Mouse (Mus musculus) spleen, adult 18-20 months (tissue): ENCODE data around the gene Taar6.
A peak's percentile ranks its signal among the peaks of the same experiment; 100 is the strongest.

Experiments used
- DNase-seq, 2 experiments: peaks; one replicate each; pipeline ENCODE4 v3.0.0; 2022; ENCODE audit warnings: mixed read lengths in 2 of 2

Taar6 gene

DNA sequence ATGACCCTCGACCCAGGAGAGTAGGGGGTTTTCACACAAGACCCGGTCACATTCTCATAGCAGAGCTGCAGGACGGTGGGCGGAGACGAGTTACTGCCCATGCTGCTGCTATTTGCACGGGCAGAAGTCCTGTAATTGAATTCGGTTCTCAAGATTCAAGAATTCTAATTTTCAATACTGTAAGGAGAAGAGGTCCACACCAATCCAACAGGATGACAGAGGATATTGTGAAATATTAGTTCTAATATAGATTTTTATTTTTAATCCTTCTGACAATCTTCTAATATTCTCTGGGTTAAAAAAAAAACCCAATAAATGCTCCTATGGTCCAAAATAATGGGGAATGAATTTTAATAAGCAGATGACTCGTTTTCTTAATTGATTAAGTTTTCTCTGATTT, at the start of gene Taar6:
Taar6 (minus strand) TSS at position 101 of the 400 bp plus-strand sequence.
- no peak for DNase-seq

DNA sequence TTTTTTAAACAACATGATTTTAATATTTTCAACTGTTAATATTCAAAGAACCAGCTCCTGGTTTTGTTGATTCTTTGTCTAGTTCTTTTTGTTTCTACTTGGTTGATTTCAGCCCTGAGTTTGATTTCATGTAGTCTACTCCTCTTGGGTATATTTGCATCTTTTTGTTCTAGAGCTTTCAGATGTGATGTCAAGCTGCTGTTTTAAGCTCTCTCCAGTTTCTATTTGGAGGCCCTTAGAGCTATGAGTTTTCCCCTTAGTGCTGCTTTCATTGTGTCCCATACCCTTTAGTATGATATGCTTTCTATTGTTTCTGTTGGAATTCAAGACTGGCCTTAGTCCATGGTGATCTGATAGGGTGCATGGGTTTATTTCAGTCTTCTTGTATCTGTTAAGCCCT, 45.9 kb upstream of the Taar6 start:
- DNase-seq = no peak

DNA sequence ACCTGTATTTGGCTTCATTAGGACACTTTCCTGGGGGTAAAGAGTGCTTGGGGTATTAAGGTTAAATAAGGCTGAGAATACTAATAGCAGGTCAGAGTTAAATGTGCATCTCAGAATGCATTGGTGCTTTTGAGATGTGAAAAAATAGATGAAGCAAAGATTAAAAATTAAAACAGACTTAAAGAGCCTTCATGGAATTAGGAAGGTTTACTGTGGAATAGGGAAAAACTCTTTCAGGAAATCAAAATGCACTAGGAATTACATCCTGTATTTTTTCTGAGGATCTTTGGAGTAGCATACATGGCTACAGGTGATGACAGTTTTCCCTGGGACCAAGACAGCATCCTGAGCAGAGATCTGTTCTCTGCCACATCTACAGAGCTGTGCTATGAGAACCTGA, 41.5 kb upstream of the Taar6 start, which contains the start of gene Taar7d:
Taar7d (plus strand) TSS at position 301 of the 400 bp plus-strand sequence.
- DNase-seq = no peak

DNA sequence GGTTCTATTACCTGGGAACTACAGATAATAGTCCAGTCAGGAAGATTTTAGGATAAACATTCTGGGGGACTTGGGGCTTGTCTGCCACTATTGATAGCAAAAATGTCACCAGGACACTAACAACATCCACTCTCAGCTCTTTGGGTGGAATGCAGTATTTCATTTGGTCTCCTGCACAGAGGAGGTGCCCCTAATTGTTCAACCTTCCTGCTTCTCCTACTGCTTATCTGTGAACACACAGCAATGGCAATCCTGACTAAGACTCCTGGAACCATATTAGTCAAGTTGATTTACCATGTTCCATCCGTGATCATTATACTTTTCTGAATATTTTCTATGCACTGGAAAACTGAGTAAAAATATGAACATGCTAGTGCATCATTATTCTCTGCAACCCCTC, 22.7 kb upstream of the Taar6 start:
- no peak for DNase-seq

DNA sequence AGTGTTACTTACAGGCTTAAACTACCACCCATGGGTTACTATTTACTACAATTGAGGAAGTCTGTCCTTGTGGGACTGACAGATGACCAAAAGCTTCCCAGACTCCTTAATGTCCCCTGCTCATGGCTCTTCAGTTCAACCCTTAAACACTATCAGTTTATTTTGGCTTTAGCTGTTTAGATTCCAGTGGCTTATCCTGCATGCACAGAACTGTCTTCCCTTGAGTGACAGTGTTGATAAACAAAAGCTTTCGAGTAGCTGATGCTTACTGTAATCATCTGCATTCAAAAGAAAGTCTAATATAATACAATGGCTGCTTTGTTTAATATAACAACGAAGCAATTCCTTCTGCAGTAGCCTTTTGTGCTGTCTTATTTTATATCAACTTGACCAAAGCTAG, 21.6 kb upstream of the Taar6 start:
- no peak for DNase-seq

DNA sequence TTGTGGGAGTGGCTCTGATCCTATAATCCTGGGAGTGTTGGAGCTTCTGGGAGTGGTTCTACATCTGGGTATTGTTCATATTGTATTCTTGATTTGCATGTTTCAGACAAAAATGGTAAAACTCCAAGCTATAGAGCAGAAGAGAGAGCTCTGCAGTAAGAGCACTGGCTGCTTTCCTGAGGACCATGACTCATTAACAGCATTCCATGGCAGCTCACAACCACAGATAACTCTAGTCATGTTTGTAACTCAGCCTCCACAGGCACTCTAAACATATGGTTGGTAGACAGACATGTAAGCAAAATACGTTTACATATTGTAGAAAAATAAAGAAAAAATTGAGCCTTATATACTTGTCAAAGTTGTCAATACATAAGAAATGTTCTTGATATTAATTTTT, 21.0 kb upstream of the Taar6 start:
- DNase-seq = no peak

DNA sequence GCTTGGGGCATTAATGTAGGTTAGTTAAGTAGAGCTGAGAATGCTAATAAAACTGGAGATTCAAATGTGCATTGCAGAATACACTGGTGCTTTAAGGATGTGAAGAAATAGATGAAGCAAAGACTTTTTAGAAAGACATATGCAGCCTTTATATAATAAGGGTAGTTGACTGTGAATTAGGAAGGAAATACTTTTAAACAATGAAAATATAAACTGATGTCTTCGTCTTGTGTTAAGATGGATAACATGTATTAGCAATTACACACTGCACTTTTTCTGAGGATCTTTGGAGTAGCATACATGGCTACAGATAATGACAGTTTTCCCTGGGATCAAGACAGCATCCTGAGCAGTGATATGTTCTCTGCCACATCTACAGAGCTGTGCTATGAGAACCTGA, 14.2 kb upstream of the Taar6 start, which contains the start of gene Taar7b:
Taar7b (plus strand) TSS at position 301 of the 400 bp plus-strand sequence.
- no peak for DNase-seq

DNA sequence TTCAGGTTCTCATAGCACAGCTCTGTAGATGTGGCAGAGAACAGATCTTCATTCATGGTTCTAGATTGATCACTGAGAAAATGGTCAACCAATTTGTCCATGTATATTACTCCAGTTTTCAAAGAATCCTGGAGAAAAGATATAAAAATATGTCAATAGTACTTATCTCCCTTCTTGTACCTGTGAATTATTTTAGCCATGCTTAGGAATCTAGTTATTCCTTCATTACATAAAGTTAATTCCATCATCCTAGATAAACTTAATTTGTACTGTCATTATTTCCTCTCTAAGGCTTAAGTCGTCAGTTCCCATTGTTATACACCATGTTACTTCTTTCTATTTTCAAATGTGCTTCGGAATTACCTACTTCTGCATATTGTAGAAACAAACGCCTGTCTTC, 7.9 kb upstream of the Taar6 start, which contains the start of gene Taar7a:
Taar7a (minus strand) TSS at position 101 of the 400 bp plus-strand sequence.
- no peak for DNase-seq

DNA sequence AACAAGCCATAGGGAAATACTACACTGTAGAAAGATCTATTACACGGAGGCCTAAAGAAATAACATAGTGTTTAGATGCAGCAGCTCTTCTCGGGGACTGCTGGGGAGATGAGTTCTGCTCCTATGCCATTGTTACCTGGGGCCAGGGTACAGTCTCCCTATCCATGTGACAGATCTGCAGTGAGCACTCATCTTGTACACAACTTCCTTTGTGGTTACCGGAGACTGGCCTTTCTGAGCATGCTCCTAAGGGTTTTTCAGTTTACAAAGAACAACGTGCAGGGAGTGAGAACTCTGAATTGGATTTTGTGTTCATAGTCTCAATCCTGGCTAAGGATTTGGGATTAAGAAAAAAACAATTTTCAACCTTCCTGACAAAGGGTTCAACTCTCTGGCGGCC, 973 bp upstream of the Taar6 start:
- no peak for DNase-seq

DNA sequence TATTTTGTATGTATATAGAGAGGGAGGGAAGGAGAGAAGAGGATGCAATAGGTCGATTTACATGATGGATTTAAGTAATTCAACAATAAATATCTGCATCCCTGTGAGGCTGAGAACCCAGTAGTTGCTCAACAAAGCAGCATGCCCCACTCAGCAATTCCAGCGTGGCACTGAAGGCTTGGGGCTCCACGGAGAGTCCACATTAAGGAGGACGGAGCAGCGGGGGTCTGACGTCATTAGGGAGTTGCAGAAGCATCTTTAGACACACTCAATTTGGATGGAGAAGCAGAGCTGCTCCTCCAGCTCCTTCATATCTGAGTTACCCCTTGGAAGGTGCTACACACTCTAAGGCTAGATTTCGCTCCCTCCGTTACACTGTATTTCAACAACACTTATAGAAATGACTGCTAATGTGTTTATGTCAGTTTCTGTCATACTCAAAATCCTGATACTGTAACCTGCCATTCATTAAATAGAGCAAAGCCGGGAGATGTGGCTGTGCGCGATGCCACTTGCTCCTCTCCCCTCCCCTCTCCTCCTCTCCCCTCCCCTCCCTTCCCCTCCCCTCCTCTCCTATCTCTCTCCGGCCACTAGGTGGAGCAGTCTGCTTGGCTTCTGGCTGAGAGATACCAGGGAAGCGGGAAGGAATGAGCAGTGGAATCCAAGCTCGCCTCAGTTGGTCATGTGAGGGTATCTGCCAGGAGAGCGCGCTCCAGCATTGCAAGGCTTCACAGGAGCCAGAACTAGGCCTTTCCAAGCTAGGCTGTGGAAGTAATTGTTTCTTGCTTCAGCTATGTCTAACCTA, 6.3 kb downstream of the Taar6 start:
- peak in 1 of 2 experiments; percentile 35 for DNase-seq

DNA sequence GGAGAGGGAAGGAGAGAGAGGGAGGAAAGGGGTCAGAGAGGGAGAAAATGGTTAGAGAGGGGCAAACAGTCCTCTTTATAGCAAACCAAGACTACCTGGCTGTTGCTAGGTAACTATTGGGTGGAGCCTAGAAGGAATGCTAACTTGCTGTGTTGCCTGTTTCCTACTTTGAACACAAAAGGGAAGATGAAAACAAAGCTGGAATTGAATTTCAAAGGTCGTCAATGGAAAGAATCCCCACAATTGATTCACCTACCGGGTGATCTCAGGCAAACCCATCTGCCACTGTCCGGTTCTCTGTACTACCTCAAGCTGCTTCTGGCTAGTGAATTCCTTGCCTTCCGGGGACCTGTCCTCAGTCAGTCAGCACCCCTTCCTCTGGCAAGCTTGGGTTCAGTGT, 7.5 kb downstream of the Taar6 start:
- DNase-seq = no peak

DNA sequence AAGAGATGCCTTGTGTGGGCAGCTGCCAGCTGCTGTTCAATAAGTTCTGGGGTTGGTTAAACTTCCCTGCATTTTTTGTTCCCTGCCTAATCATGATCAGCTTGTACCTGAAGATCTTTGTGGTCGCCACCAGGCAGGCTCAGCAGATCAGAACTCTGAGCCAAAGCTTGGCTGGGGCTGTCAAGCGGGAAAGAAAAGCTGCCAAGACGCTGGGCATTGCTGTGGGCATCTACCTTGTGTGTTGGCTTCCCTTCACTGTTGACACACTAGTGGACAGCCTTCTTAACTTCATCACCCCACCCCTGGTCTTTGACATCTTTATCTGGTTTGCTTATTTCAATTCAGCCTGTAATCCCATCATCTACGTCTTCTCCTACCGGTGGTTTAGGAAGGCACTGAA, 14.2 kb downstream of the Taar6 start:
- DNase-seq = no peak

DNA sequence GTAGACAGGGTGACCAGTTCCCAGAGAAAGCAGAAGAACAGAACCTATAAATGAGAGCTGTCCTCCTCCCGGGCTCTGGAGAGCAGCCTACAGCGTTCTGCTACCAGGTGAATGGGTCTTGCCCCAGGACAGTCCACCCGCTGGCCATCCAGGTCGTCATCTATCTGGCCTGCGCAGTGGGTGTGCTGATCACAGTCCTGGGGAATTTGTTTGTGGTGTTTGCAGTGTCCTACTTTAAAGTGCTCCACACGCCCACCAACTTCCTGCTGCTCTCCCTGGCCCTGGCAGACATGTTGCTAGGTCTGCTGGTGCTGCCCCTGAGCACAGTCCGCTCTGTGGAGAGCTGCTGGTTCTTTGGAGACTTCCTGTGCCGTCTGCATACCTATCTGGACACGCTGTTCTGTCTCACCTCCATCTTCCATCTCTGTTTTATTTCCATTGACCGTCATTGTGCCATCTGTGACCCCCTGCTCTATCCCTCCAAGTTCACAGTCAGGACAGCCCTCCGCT, 14.7 kb downstream of the Taar6 start, which contains the start of gene Taar5:
Taar5 (plus strand) TSS at position 51 of the 510 bp plus-strand sequence.
- no peak for DNase-seq

DNA sequence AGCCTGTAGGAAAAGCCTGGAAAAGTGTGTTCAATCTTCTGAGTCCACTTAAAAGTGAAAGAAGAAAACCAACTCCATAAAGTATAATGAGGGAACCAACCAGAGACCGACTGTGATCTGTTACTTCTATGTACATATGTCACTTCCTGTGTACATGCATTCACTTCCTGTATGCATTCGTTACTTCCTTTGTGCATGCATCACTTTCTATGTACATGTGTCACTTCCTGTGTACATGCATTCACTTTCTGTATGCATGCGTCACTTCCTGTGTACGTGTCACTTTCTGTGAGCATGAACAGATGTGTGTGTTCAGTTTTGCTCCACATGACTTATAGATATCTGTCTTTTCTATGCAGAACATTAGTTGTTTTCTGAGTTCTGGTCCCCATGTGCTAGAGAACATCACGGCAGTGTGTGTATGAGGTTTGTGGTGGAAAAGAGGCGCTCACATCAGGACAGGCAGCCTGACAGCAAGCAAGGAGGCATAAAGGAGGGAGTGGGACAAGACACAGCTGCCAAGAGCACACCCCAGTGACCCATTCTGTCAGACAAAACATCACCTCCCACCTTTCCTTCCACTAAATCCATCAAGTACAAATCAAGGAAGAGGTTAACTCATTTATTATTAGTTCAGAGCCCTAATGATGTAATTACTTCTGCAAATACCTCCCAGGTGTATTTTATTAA, 20.4 kb downstream of the Taar6 start:
- DNase-seq = no peak

DNA sequence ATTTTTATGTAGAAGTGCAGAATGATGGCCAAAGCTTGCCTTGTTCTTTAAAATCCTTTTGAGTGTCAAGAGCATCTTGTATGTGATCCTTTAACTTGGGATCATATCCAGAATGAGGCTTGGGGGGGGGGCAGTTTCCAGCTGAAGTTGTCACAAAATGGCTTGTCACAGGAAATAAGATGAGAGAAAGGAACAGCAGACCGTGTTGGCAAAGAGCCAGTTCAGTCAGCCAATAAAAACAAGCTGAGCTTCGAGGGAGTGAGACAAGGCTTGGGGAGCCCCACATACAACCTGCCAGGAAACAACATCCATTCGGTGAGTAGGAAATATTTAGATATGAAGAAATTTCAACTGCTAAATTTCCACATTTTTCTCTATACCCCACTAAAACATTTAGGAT, 22.0 kb downstream of the Taar6 start:
- DNase-seq = no peak

DNA sequence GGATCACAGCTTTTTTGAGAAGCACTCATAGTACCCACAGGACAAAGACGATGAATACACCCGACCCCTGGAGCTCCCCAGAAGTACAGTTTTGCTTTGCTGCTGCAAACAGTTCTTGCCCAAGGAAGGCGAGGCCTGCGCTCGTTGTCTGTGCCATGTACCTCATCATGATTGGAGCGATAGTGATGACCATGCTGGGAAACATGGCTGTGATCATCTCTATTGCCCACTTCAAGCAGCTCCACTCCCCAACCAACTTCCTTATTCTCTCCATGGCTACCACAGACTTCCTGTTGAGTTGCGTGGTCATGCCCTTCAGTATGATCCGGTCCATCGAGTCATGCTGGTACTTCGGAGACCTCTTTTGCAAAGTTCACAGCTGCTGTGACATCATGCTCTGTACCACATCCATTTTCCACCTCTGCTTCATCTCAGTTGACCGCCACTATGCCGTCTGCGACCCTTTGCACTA, 25.0 kb downstream of the Taar6 start, which contains the start of gene Taar4:
Taar4 (plus strand) TSS at position 51 of the 472 bp plus-strand sequence.
- DNase-seq = no peak

DNA sequence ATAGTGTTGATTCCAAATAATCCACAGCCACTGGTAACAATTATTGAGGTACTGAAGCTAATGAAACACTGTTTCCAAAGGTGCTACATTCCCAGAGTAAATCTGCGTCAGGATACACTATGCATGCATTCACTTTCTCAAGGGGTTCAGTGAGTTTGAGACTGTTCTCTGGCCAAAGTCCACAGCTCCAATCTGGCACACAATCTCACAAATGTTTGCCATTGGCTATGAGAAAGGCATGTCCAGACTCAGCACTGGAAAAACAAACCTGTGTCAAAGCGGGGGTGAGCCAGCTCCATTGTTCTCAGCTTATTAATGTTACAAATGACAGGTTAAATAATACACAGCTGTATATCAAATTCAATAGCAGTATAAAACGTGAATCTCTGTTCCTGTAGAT, 26.4 kb downstream of the Taar6 start:
- DNase-seq = no peak

DNA sequence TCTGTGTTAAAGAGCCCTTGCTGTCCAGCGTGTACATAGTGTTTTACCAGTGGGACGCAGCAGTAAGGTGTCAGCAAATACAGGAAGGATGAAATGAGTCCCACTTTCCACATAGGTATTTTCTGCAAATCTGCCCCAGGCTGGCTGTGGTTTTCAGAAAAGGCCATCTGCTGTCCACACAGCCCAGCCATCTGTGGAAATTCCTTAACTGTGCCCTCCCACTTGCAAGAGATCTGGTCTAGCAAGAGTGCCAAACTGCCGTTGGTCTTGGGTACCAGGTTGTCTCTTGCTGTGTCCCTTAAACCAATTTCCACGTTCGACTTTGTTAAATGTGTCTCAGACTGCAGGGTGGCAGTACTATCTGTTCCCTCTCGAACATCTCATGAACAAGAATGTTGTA, 33.7 kb downstream of the Taar6 start:
- no peak for DNase-seq

DNA sequence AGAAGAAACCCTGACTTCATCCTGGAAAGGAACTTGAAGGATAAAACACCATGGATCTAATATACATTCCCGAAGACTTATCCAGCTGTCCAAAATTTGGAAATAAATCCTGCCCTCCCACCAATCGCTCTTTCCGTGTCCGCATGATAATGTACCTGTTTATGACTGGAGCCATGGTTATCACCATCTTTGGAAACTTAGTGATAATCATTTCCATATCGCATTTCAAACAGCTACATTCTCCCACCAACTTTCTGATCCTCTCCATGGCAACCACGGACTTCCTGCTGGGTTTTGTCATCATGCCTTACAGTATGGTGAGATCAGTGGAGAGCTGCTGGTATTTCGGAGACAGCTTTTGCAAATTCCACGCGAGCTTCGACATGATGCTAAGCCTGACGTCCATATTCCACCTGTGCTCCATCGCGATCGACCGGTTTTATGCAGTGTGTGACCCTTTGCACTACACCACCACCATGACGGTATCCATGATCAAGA, 35.9 kb downstream of the Taar6 start, which contains the start of gene Taar3:
Taar3 (plus strand) TSS at position 51 of the 498 bp plus-strand sequence.
- DNase-seq = no peak

DNA sequence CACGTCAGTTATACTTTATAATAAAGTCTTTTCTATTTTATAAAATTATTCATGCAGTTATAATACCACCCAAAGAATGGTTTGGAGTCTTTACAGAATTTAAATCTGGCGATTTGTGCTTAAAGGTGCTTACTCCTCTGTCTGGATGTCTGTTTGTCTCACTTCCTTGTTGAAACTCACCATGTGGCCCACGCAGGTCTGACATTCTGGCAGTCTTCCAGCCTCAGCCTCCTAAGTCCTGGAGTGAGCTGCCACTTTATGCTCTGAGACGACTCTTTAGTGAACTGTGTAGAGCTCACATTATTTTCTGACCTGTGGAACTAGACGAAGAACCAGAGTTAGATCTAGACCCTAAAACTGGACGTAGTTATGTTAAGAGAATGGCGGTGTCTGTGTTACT, 37.4 kb downstream of the Taar6 start:
- DNase-seq = no peak

DNA sequence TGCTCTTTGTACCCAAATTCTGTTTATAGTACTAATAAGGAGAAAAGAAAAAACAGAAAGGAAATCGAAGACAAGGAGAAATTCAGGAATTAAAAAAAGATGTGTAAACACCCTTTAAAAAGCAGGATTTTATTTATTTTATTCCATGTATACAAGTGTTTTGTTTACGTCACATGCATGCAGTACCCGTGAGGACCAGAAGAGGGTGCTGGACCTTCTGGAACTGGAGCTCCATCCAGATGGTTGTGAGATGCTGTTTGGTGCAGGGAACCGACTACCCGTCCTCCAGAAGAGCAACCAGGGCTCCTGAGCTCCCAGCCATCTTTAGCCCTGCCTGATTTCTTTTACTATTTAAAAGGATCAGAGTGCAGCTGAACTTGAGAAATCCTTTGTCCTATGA, 43.0 kb downstream of the Taar6 start:
- no peak for DNase-seq

DNA sequence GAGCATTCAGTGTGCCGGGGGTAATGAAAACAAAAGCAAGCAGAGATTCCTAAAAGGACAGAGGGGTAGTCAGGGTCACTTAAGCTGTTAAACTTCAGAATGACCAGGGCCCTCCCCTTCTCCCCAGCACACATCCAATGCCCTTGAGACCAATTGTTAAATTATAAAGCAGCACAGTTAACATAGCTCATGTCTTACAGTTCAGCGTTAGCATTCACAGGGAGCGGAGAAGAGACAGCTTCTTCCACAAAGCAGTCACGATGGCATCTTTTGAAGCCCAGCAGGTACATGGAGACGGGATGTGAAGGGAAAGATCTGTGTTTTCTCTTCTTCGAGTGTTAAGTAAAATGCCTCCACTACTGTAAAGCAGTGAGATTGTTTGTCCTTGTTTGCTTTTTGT, 47.1 kb downstream of the Taar6 start, which contains the start of gene Taar2:
Taar2 (plus strand) TSS at position 261 of the 400 bp plus-strand sequence.
- DNase-seq = no peak

DNA sequence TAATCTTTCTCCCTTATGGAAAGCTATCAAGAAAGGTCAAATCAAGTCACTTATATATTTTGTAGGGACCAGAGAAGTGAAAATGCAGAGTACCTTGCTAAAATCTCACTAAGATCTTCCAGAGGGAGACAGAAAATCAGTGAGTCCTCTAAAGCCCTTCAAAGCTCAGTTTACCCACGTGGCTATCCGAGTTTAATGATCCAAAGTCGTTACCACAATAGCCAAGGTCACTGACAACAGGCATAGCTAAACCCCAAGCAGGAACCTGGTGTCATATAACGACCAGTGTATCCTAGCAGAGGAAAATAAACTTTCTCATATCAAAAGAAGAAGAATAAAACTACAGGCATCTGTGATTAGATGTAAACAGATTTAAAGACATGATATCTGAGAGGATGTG, 47.8 kb downstream of the Taar6 start:
- no peak for DNase-seq
